Mouse (Mus musculus): ENCODE results near the gene Twist2.

GRCm38 (mm10) chr1:91871101-91871500 is 69.8 kb downstream of the Twist2 start:
- no peak for TF ChIP-seq CTCF (IDR thresholded peaks at IDR 0.05; ENCODE audit: low read depth)
- TF ChIP-seq EP300 (IDR thresholded peaks at IDR 0.05; ENCODE audit: low read depth) = no peak
